Mouse (Mus musculus): ENCODE results near the gene Zfp655. TPM values are rescaled to one million over a fixed set of nuclear protein-coding genes. Genes with fewer than 3 reads are reported as not detected.

Zfp655 gene
- polyA plus RNA-seq (2015; fragmentation: Nextera tagmentation; extraction: Ambion mirVana) = 33.9 and 36.5 TPM in 2 replicates

DNA sequence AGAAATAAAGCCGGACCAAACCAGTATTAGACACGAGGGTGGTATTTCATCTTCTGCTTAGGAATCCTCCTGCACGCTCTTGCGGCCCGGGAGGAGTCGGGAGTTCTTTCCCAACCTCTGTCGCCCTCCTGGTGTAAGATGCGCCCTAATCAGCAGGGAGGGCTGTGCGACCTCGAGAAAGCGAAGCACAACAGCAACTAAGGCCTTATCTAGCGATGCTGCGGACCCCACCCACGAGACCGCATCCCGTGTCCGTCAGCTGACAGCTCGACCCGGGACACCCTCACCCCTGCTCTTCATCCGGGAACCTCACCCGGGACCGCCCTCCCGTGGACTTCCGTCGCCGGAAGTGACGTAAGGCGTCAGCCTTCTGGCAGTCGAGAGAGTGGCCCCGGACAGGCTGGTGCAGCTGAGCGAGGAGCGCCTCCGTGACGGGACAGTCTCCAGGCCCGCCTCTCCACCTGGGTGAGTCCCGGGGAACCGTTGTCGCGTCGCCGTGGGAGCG lies at the start of gene Zfp655:
Zfp655 (plus strand) TSS at position 349 of the 505 bp plus-strand sequence.
- WGBS = under 1% methylated on average over 42 of the region's 42 CpGs
- peaks cover 15% of the 10 kb centered on the region for H3K36me3 ChIP-seq (ENCODE audit: control insufficient read depth, insufficient read depth, low read length)
- ATAC-seq (ENCODE audit: low read depth) = peak; percentile 99
- peak within 1 kb of the TSS; percentile 90 for H3K27ac ChIP-seq (ENCODE audit: low read length)
- peak within 1 kb of the TSS; percentile 99 for H3K9ac ChIP-seq (ENCODE audit: low read length)
- no peaks in the 10 kb centered on the region for H3K27me3 ChIP-seq (ENCODE audit: control insufficient read depth, insufficient read depth, low read depth, low read length)
- H3K4me2 ChIP-seq (ENCODE audit: low read depth, low read length) = peak within 1 kb of the TSS; percentile 82
- H3K9me3 ChIP-seq (ENCODE audit: control insufficient read depth, low read length) = no peaks in the 10 kb centered on the region
- peak within 1 kb of the TSS; percentile 98 for H3K4me3 ChIP-seq (ENCODE audit: low read length)
- peaks cover 11% of the 10 kb centered on the region for H3K4me1 ChIP-seq (replicated peaks; ENCODE audit: control insufficient read depth, insufficient read depth, low read length)

DNA sequence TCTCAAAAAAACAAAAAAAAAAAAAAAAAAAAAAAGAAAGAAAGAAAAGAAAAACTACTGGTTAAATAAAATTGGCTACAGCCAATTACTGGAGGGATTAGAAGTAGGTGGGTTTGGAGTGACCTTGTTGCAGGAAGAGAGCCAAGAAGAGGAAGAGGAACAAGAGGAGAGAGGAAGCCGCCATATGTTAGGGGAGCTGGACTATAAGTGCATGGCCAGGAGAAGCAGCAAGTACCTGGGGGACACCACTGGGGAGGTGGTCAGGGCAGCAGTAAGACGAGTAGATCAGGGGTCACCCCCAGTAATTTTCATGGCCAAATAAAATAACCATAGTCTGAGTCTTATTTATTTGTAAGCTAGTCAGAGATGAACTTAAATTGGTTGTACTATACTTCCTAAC lies 46.3 kb upstream of the Zfp655 start:
- Histone ChIP-seq H3K4me1 (replicated peaks; ENCODE audit: control insufficient read depth, insufficient read depth, low read length) (peaks cover 7% of the 10 kb centered on the region), H3K27ac (ENCODE audit: low read length) (no peak overlapping the region), H3K27me3 (ENCODE audit: control insufficient read depth, insufficient read depth, low read depth, low read length) (no peaks in the 10 kb centered on the region), H3K4me3 (ENCODE audit: low read length) (no peak overlapping the region), H3K9me3 (ENCODE audit: control insufficient read depth, low read length) (no peaks in the 10 kb centered on the region), H3K9ac (ENCODE audit: low read length) (no peak overlapping the region), H3K36me3 (ENCODE audit: control insufficient read depth, insufficient read depth, low read length) (peaks cover 57% of the 10 kb centered on the region), H3K4me2 (ENCODE audit: low read depth, low read length) (no peak overlapping the region)
- WGBS = 83% methylated on average over 2 of the region's 2 CpGs
- ATAC-seq (ENCODE audit: low read depth) = no peak

DNA sequence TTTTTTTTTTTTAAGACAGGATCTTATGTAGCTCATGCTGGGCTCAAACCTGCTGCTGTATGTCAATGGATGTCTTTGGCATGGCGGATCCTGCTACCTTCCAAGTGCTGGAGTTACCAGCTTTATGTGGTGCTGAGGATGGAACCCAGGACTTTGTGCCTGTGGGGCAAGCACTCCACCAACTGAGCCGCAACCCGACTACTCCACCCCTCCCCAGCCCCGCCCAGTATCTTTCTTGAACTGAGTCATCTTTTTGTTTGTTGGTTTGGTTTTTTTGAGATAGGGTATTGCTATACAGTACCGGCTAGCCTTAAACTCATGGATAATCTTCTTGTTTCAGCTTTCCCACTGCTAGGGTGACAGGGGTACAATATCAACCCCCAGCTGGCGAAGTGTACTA lies 42.1 kb upstream of the Zfp655 start:
- WGBS = 89% methylated on average over 6 of the region's 6 CpGs
- H3K4me2 ChIP-seq (ENCODE audit: low read depth, low read length) = no peak overlapping the region
- H3K4me1 ChIP-seq (replicated peaks; ENCODE audit: control insufficient read depth, insufficient read depth, low read length) = peaks cover 16% of the 10 kb centered on the region
- H3K36me3 ChIP-seq (ENCODE audit: control insufficient read depth, insufficient read depth, low read length) = peaks cover 29% of the 10 kb centered on the region
- ATAC-seq (ENCODE audit: low read depth) = no peak
- H3K27me3 ChIP-seq (ENCODE audit: control insufficient read depth, insufficient read depth, low read depth, low read length) = no peaks in the 10 kb centered on the region
- no peaks in the 10 kb centered on the region for H3K9me3 ChIP-seq (ENCODE audit: control insufficient read depth, low read length)
- no peak overlapping the region for H3K4me3 ChIP-seq (ENCODE audit: low read length)
- H3K9ac ChIP-seq (ENCODE audit: low read length) = no peak overlapping the region
- no peak overlapping the region for H3K27ac ChIP-seq (ENCODE audit: low read length)

DNA sequence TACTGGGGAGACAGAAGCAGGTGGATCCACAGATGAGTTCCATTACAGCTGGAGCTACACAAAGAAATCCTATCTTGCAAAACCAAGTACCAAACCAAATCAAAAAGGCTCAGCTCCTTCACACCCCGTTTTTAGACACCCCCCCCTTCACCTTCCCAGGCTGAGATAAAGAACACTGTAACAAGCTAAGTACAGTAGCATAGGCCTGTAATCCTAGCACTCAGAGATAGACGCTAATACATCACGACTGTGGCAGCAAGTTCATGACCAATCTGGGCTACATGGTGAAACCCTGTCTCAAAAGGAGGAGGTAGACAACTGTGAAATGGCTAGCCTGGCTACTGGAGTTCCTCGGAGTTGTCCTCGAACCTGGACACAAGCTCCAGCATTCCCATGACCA lies 41.1 kb upstream of the Zfp655 start:
- no peak overlapping the region for H3K27ac ChIP-seq (ENCODE audit: low read length)

DNA sequence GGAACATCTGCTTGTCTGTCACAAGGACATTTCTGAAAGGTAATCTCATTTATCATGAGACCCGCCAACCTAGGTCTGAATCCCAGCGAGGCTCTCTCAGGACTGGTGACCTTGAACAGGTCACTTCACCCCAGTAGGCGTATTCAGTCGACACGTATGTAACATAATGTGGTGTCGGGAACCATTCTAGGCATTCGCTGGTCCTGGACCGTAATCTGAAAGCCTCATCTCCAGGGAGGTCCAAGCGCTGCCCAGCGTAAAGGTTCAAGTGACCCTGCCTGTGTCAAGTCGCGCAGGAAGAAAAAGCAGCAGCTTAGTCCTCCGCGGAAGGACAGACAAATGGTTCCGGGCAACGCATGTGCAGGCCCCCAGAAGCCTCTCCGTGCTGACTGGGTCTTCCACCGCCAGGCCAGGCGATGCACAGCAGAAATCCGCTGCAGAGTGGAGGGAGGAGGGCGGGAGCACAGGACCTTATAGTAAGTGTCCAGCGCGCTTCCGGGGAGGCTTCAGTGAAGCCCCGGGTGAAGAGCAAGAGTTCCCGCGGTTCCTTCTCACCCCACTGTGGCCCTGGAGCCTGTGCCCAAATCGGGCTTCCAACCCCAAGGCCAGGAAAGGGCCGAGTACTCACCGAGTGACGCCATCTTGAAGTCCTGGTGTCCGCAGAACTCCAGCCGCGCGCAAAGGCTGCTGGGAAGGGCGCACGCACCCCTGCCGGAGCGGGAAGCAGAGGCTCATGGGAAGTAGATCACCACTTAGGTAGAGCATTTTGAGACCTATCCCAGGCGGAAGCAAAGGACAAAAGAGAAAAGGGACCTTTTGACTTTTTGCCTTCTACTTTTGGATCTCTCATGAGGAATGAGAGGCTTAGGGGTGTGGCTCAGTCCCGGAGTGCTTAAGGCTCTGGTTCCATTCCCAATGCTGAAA lies 40.4 kb upstream of the Zfp655 start:
- no peaks in the 10 kb centered on the region for H3K9me3 ChIP-seq (ENCODE audit: control insufficient read depth, low read length)
- no peaks in the 10 kb centered on the region for H3K27me3 ChIP-seq (ENCODE audit: control insufficient read depth, insufficient read depth, low read depth, low read length)
- H3K27ac ChIP-seq (ENCODE audit: low read length) = peak overlapping the region; percentile 75
- under 1% methylated on average over 41 of the region's 41 CpGs for WGBS
- H3K4me3 ChIP-seq (ENCODE audit: low read length) = peak overlapping the region; percentile 60
- peak overlapping the region; percentile 87 for H3K9ac ChIP-seq (ENCODE audit: low read length)
- peaks cover 31% of the 10 kb centered on the region for H3K36me3 ChIP-seq (ENCODE audit: control insufficient read depth, insufficient read depth, low read length)
- peak overlapping the region; percentile 67 for H3K4me2 ChIP-seq (ENCODE audit: low read depth, low read length)
- ATAC-seq (ENCODE audit: low read depth) = peak; percentile 93
- peaks cover 16% of the 10 kb centered on the region for H3K4me1 ChIP-seq (replicated peaks; ENCODE audit: control insufficient read depth, insufficient read depth, low read length)

More for the DNA sequence above, 41.1 kb upstream of the Zfp655 start:
- ATAC-seq (ENCODE audit: low read depth) = no peak
- H3K9ac ChIP-seq (ENCODE audit: low read length) = peak overlapping the region; percentile 87
- H3K27me3 ChIP-seq (ENCODE audit: control insufficient read depth, insufficient read depth, low read depth, low read length) = no peaks in the 10 kb centered on the region
- H3K4me3 ChIP-seq (ENCODE audit: low read length) = peak overlapping the region; percentile 60
- 43% methylated on average over 5 of the region's 5 CpGs for WGBS
- peaks cover 31% of the 10 kb centered on the region for H3K36me3 ChIP-seq (ENCODE audit: control insufficient read depth, insufficient read depth, low read length)
- peak overlapping the region; percentile 67 for H3K4me2 ChIP-seq (ENCODE audit: low read depth, low read length)
- no peaks in the 10 kb centered on the region for H3K9me3 ChIP-seq (ENCODE audit: control insufficient read depth, low read length)
- peaks cover 16% of the 10 kb centered on the region for H3K4me1 ChIP-seq (replicated peaks; ENCODE audit: control insufficient read depth, insufficient read depth, low read length)

DNA sequence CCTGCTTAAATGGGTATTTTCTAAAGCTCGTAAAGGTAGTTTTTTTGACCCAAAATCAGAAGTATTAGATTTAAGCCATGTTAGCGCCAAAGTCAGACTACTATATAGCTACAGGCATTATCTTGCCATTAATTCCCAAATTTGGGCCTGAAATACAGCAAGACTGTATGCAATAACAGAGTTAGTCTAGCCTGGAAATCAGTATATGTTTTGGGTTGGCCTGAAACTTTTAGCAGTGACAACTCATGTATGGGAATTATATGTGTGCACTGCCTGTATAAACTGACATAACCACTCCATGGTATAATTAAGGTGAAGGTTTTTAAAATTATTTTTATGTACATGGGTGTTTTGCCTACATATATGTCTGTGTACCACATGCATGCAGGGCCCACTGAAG lies 39.6 kb upstream of the Zfp655 start, which contains the start of gene Atp5j2:
Atp5j2 (minus strand) TSS at position 101 of the 400 bp plus-strand sequence.
- Histone ChIP-seq H3K27me3 (ENCODE audit: control insufficient read depth, insufficient read depth, low read depth, low read length) (no peaks in the 10 kb centered on the region), H3K9ac (ENCODE audit: low read length) (peak within 1 kb of the TSS; percentile 87), H3K27ac (ENCODE audit: low read length) (peak within 1 kb of the TSS; percentile 75), H3K9me3 (ENCODE audit: control insufficient read depth, low read length) (no peaks in the 10 kb centered on the region), H3K4me3 (ENCODE audit: low read length) (peak within 1 kb of the TSS; percentile 60), H3K36me3 (ENCODE audit: control insufficient read depth, insufficient read depth, low read length) (peaks cover 27% of the 10 kb centered on the region), H3K4me1 (replicated peaks; ENCODE audit: control insufficient read depth, insufficient read depth, low read length) (peaks cover 16% of the 10 kb centered on the region), H3K4me2 (ENCODE audit: low read depth, low read length) (peak within 1 kb of the TSS; percentile 67)
- WGBS = 83% methylated on average over 2 of the region's 2 CpGs
- no peak for ATAC-seq (ENCODE audit: low read depth)

DNA sequence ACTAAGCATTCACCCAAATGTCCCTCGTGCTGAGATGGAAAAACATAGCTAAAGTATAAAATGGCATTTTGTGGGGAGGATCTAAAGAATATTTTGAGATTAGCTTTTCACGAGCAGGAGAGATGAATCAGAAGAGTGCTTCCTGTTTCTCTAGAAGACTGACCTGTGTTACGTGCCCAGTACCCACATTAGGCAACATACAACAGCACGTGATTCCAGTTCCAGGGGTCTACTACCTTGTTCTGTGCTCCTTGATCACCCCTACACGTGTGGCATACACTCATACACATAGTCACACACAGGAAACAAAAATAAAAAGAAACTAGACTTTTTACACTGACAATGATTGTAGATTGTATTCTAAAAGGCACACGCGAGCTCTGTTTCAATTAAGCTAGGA lies 31.1 kb upstream of the Zfp655 start:
- H3K4me3 ChIP-seq (ENCODE audit: low read length) = no peak overlapping the region
- H3K4me2 ChIP-seq (ENCODE audit: low read depth, low read length) = no peak overlapping the region; the same call in 1 of the 2 replicates
- H3K36me3 ChIP-seq (ENCODE audit: control insufficient read depth, insufficient read depth, low read length) = peaks cover 11% of the 10 kb centered on the region
- 69% methylated on average over 7 of the region's 7 CpGs for WGBS
- H3K27ac ChIP-seq (ENCODE audit: low read length) = no peak overlapping the region
- H3K27me3 ChIP-seq (ENCODE audit: control insufficient read depth, insufficient read depth, low read depth, low read length) = no peaks in the 10 kb centered on the region
- peaks cover 13% of the 10 kb centered on the region for H3K4me1 ChIP-seq (replicated peaks; ENCODE audit: control insufficient read depth, insufficient read depth, low read length)
- H3K9me3 ChIP-seq (ENCODE audit: control insufficient read depth, low read length) = no peaks in the 10 kb centered on the region
- ATAC-seq (ENCODE audit: low read depth) = no peak
- no peak overlapping the region for H3K9ac ChIP-seq (ENCODE audit: low read length)

DNA sequence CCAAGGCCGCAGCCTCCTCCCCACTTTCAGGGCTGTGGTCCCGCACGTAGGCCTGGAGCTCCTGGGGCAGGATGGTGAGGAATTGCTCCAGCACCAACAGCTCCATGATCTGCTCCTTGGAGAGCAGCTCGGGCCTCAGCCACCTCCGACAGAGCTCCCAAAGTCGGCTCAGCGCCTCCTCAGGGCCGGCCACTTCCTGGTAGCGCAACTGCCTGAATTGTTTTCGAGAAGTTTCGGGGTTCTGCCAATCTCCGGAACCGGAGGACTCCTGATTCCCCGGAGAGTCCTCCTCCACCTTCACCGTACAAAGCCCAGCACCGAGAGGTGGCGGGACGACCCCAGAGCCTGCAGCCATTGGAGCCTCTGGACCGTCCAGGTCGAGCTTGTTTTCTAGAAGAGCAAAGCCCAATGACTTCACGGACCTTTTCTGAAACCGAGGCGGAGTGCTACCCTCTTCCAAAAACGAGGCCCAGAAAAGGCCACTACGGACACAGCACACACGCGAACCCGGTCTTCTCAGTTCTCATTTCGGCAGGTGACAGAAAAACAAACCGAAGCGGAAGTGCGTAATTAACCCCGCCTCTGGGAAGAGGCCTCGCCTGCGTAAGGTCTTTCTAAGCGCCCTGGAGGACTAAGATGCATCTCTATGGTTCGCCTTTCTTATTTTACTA lies 30.1 kb upstream of the Zfp655 start, which contains the start of gene Zkscan14:
Zkscan14 (minus strand) TSS at position 548 of the 671 bp plus-strand sequence.
- WGBS = under 1% methylated on average over 37 of the region's 37 CpGs

DNA sequence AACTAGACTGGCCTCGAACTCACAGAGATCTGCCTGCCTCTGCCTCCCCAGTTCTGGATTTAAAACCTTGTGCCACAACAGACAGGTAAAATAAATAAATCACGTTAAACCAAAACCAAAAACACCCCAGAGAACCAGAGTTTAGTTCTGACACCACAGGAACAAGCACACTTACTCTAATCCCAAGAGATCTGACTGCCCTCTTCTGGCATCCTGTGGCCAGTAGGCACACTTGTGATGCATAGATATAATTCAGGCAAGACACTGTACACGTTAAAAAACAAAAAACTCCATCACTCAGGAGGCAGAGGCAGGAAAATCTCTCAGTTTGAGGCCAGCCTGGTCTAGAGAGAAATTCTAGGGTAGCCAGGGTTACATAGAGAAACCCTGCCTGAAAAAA lies 29.1 kb upstream of the Zfp655 start:
- no peaks in the 10 kb centered on the region for H3K27me3 ChIP-seq (ENCODE audit: control insufficient read depth, insufficient read depth, low read depth, low read length)
- H3K4me1 ChIP-seq (replicated peaks; ENCODE audit: control insufficient read depth, insufficient read depth, low read length) = peaks cover 19% of the 10 kb centered on the region
- 43% methylated on average over 3 of the region's 3 CpGs for WGBS
- no peak overlapping the region for H3K4me2 ChIP-seq (ENCODE audit: low read depth, low read length)
- H3K4me3 ChIP-seq (ENCODE audit: low read length) = no peak overlapping the region
- no peak for ATAC-seq (ENCODE audit: low read depth)
- H3K9me3 ChIP-seq (ENCODE audit: control insufficient read depth, low read length) = no peaks in the 10 kb centered on the region
- H3K27ac ChIP-seq (ENCODE audit: low read length) = no peak overlapping the region
- no peak overlapping the region for H3K9ac ChIP-seq (ENCODE audit: low read length)
- H3K36me3 ChIP-seq (ENCODE audit: control insufficient read depth, insufficient read depth, low read length) = peaks cover 3% of the 10 kb centered on the region; the same call in 1 of the 2 replicates

More for the DNA sequence above, 30.1 kb upstream of the Zfp655 start, which contains the start of gene Zkscan14:
- peaks cover 2% of the 10 kb centered on the region; the same call in 1 of the 2 replicates for H3K36me3 ChIP-seq (ENCODE audit: control insufficient read depth, insufficient read depth, low read length)
- H3K4me3 ChIP-seq (ENCODE audit: low read length) = peak within 1 kb of the TSS; percentile 70
- peak within 1 kb of the TSS; percentile 78 for H3K9ac ChIP-seq (ENCODE audit: low read length)
- H3K4me1 ChIP-seq (replicated peaks; ENCODE audit: control insufficient read depth, insufficient read depth, low read length) = peaks cover 19% of the 10 kb centered on the region
- peak within 1 kb of the TSS; percentile 85 for H3K4me2 ChIP-seq (ENCODE audit: low read depth, low read length)
- H3K9me3 ChIP-seq (ENCODE audit: control insufficient read depth, low read length) = no peaks in the 10 kb centered on the region
- H3K27me3 ChIP-seq (ENCODE audit: control insufficient read depth, insufficient read depth, low read depth, low read length) = no peaks in the 10 kb centered on the region
- peak within 1 kb of the TSS; percentile 23; the same call in 1 of the 2 replicates for H3K27ac ChIP-seq (ENCODE audit: low read length)
- ATAC-seq (ENCODE audit: low read depth) = no peak
